Mouse (Mus musculus) liver, embryonic 14.5 days (tissue): ENCODE measurements at regions not wholly inside any gene's neighbourhood (a gene's known extent, or its start where the extent isn't known, plus 50 kb on each side); places are given as distances from the start of the nearest gene placed in this dataset.

Experiments
- CTCF ChIP-seq: IDR thresholded peaks from 2 replicates; pipeline ENCODE4 v1.5.1; 2016; ENCODE audit warnings: antibody characterized with exemption, low read depth, control low read depth
- EP300 ChIP-seq: IDR thresholded peaks from 2 replicates; pipeline ENCODE4 v1.6.1; 2016; ENCODE audit warnings: antibody characterized with exemption, low read depth

DNA sequence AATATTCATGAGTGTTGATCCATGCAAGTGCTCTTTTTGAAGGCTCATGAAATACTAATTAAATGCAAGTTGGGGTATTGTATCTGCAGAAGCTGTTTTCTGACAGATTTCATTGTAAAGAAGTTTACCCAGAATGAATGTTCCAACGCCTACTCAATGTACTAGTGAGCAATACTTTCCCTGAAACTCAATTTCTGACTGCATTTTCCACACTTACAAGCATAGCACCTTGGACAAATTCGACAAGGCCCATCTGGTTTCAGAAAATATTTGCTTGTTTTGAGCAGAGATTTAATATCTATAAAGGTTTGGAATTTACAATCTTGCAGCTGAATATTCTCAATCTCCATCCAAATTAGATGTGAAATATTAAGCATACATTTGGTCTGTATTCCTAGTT lies 170.0 kb upstream of the B430305J03Rik start:
- TF ChIP-seq CTCF (no peak), EP300 (no peak)
